Mouse (Mus musculus) intestine, embryonic 16.5 days (tissue): ENCODE results near the gene Gm11549. TPM values are rescaled to one million over a fixed set of nuclear protein-coding genes. Genes with fewer than 3 reads are reported as not detected.
A peak's percentile ranks its signal among the peaks of the same experiment; 100 is the strongest.

ENCODE experiments used
- ATAC-seq: fragments of 200-750 bp; cut with Nextera tagmentation; 2 replicates; pipeline ENCODE4 v1.8.0; 2017; ENCODE audit warnings: moderate TSS enrichment, moderate library complexity
- H3K27ac ChIP-seq: fragments of 300-500 bp; sonication (generic); 2 replicates; pipeline ENCODE4 v1.5.1; 2014; ENCODE audit warnings: mild to moderate bottlenecking, low read length
- H3K27me3 ChIP-seq: fragments of 300-500 bp; sonication (generic); replicated peaks from 2 replicates; pipeline ENCODE4 v1.6.1; 2014; ENCODE audit warnings: low read length, control low read depth, mixed read lengths; ENCODE audit not compliant: control insufficient read depth, insufficient read depth
- H3K36me3 ChIP-seq: fragments of 300-500 bp; sonication (generic); 2 replicates; pipeline ENCODE4 v1.6.1; 2014; ENCODE audit warnings: low read length, control low read depth; ENCODE audit not compliant: control insufficient read depth, insufficient read depth
- H3K4me1 ChIP-seq: fragments of 300-500 bp; sonication (generic); 2 replicates; pipeline ENCODE4 v1.6.1; 2014; ENCODE audit warnings: low read length, control low read depth, mixed read lengths; ENCODE audit not compliant: control insufficient read depth, insufficient read depth
- H3K4me2 ChIP-seq: fragments of 300-500 bp; sonication (generic); 2 replicates; pipeline ENCODE4 v1.6.1; 2014; ENCODE audit warnings: low read depth, low read length, control low read depth
- H3K4me3 ChIP-seq: fragments of 300-500 bp; sonication (generic); 2 replicates; pipeline ENCODE4 v1.5.1; 2014; ENCODE audit warnings: mild to moderate bottlenecking, low read length
- H3K9ac ChIP-seq: fragments of 300-500 bp; sonication (generic); 2 replicates; pipeline ENCODE4 v1.6.1; 2014; ENCODE audit warnings: low read depth, low read length
- H3K9me3 ChIP-seq: fragments of 300-500 bp; sonication (generic); 2 replicates; pipeline ENCODE4 v1.6.1; 2016; ENCODE audit warnings: low read length, control low read depth; ENCODE audit not compliant: control insufficient read depth
- WGBS: fragments of 180-500 bp; shearing (Covaris S2); extraction: QIAGEN DNeasy Blood & Tissue Kit; methylation state at CpG from one replicate; pipeline ENCODE4 v1.1.7; 2014; 5-methylcytosine and 5-hydroxymethylcytosine counted together
- polyA plus RNA-seq: library from polyadenylated mRNA; unstranded; fragments of >200 nt; fragmentation: Nextera tagmentation; extraction: Ambion mirVana; gene quantifications from 2 replicates; pipeline ENCODE4 v1.2.1, GENCODE M21; 2015

The Gm11549 gene
- polyA plus RNA-seq, 1 experiment from 2014 or later: 0.54 TPM

DNA sequence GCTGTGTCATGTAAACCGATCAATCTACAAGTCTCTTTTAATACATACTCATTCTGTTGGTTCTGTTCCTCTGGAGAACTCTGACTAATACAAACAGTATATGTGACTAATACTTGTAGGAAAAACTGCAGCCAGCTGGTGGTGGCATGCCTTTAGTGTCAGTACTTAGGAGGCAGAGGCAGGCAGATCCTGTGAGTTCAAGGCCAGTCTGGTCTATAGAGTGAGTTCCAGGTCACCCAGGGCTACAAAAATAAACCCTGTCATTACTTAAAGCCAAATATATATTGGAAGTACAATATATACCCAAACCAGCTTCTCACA, 32.1 kb downstream of the Gm11549 start:
- H3K4me3 ChIP-seq: no peak overlapping the region
- no peak overlapping the region for H3K27ac ChIP-seq
- H3K9ac ChIP-seq: no peak overlapping the region
- H3K9me3 ChIP-seq: no peaks in the 10 kb centered on the region
- H3K27me3 ChIP-seq: no peaks in the 10 kb centered on the region
- H3K4me2 ChIP-seq: no peak overlapping the region
- no peak for ATAC-seq
- no peaks in the 10 kb centered on the region for H3K4me1 ChIP-seq
- no peaks in the 10 kb centered on the region for H3K36me3 ChIP-seq
- WGBS: 93% methylated on average over 1 of the region's 1 CpGs

GRCm38 (mm10) chr3:36488899-36489589, 32.6 kb downstream of the Gm11549 start:
- H3K27ac ChIP-seq: no peak overlapping the region
- H3K9me3 ChIP-seq: no peaks in the 10 kb centered on the region
- H3K9ac ChIP-seq: no peak overlapping the region
- ATAC-seq: no peak
- no peaks in the 10 kb centered on the region for H3K4me1 ChIP-seq
- H3K4me2 ChIP-seq: no peak overlapping the region
- H3K36me3 ChIP-seq: no peaks in the 10 kb centered on the region
- no peaks in the 10 kb centered on the region for H3K27me3 ChIP-seq
- 88% methylated on average over 6 of the region's 6 CpGs for WGBS
- no peak overlapping the region for H3K4me3 ChIP-seq

DNA sequence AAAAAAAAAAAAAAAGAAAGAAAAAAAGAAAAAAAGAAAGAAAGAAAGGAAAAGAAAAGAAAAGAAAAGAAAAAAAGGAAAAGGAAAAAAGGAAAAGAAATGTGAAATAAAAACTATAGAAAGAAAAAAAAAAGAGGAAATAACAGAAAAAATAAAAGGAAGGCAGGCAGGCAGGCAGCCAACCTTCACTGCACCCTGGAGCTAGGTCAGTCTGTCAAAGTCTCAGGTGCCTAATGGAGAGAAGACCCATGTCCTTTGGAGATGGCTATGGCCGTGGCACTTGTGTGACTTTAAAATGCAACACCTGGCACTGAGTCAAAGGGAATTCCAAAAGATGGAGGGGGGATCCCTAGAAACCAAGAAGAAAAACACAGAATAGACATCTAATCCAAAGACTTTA, 33.2 kb downstream of the Gm11549 start:
- Histone ChIP-seq H3K9ac (no peak overlapping the region), H3K4me3 (no peak overlapping the region), H3K36me3 (no peaks in the 10 kb centered on the region), H3K27me3 (no peaks in the 10 kb centered on the region), H3K4me2 (no peak overlapping the region), H3K4me1 (no peaks in the 10 kb centered on the region; the same call in 1 of the 2 replicates), H3K27ac (no peak overlapping the region), H3K9me3 (no peaks in the 10 kb centered on the region)
- WGBS: 62% methylated on average over 1 of the region's 1 CpGs
- ATAC-seq: no peak

GRCm38 (mm10) chr3:36486881-36487280, 34.7 kb downstream of the Gm11549 start:
- no peaks in the 10 kb centered on the region for H3K36me3 ChIP-seq
- no peaks in the 10 kb centered on the region for H3K9me3 ChIP-seq
- H3K4me3 ChIP-seq: no peak overlapping the region
- H3K27ac ChIP-seq: no peak overlapping the region
- no peak overlapping the region for H3K4me2 ChIP-seq
- WGBS: 85% methylated on average over 6 of the region's 6 CpGs
- no peak overlapping the region for H3K9ac ChIP-seq
- peaks cover 10% of the 10 kb centered on the region for H3K4me1 ChIP-seq
- no peaks in the 10 kb centered on the region for H3K27me3 ChIP-seq
- no peak for ATAC-seq

DNA sequence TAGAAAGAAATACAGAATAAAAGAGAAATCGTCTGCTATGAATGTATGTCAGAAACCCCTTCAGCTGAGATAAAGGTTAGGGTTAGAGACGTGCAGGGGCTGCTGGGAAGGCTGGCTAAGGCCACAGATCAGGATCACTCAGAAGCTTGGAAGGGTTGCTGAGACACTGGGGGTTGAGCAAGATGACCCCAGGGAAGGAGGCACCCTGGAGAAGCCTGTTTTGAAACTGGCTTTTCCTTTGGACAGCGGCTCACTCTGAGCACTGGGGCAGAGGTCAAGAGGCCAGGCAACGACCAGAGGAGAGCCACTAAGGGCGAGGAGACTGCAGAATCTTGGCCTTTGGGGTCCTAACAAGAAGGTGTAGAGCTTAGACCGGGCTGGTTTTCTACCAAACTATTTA, 35.4 kb downstream of the Gm11549 start:
- no peaks in the 10 kb centered on the region for H3K27me3 ChIP-seq
- H3K4me3 ChIP-seq: no peak overlapping the region
- H3K4me1 ChIP-seq: peaks cover 14% of the 10 kb centered on the region
- H3K9ac ChIP-seq: no peak overlapping the region
- no peaks in the 10 kb centered on the region for H3K36me3 ChIP-seq
- ATAC-seq: no peak
- no peaks in the 10 kb centered on the region for H3K9me3 ChIP-seq
- no peak overlapping the region for H3K27ac ChIP-seq
- WGBS: 57% methylated on average over 6 of the region's 6 CpGs
- H3K4me2 ChIP-seq: no peak overlapping the region

DNA sequence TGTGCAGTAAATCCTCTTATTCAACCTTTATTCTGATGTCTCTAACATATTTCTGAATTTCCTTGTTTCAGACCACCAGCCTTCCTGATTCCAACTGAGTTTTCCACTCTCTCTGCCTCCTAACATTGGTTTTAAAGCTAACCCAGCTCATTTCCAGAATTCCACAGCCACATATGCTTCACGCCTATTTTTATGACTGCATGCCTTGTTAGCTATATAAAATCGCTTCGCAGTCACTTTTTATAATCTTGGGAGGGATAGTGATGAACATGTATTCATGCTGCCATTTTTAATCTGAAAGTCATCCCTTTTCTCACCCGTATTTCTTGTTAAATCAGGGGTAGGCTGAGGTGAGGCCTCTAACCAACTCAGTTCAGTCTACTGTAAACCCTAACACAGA, 37.3 kb downstream of the Gm11549 start:
- no peak for ATAC-seq
- Histone ChIP-seq H3K4me3 (no peak overlapping the region), H3K27ac (no peak overlapping the region), H3K36me3 (no peaks in the 10 kb centered on the region), H3K9ac (no peak overlapping the region), H3K4me2 (no peak overlapping the region), H3K9me3 (no peaks in the 10 kb centered on the region), H3K4me1 (peaks cover 19% of the 10 kb centered on the region), H3K27me3 (no peaks in the 10 kb centered on the region)
- 76% methylated on average over 4 of the region's 4 CpGs for WGBS

DNA sequence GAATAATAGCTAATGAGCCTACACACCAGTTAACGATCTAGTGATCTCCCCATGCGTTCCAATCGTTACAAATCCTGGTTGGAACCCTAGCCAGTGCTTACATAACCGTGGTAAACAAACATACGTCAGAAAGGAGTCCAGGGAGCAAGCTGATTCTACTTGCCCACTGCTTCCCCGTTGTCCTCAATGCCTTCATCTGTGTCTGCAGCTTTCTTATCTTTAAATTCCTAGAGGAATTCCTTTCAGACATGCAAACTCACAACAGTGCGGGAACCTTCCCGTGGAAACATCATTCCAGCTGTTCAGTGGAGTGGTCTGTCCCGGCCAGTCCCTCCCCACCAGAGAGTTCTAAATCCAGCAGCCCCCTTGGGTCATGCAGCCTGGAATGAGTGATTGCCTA, 38.7 kb downstream of the Gm11549 start:
- Histone ChIP-seq H3K4me2 (peak overlapping the region; percentile 13), H3K36me3 (no peaks in the 10 kb centered on the region), H3K4me3 (no peak overlapping the region), H3K27me3 (no peaks in the 10 kb centered on the region), H3K9me3 (no peaks in the 10 kb centered on the region), H3K9ac (no peak overlapping the region), H3K27ac (no peak overlapping the region), H3K4me1 (peaks cover 19% of the 10 kb centered on the region)
- WGBS: 22% methylated on average over 9 of the region's 9 CpGs
- ATAC-seq: no peak

GRCm38 (mm10) chr3:36481776-36482193, 39.8 kb downstream of the Gm11549 start:
- Histone ChIP-seq H3K4me2 (peak overlapping the region; percentile 30), H3K27me3 (no peaks in the 10 kb centered on the region), H3K9me3 (no peaks in the 10 kb centered on the region), H3K4me3 (no peak overlapping the region), H3K4me1 (peaks cover 20% of the 10 kb centered on the region), H3K9ac (peak overlapping the region; percentile 59; the same call in 1 of the 2 replicates), H3K36me3 (no peaks in the 10 kb centered on the region), H3K27ac (peak overlapping the region; percentile 95)
- ATAC-seq: peak; percentile 86
- WGBS: 13% methylated on average over 11 of the region's 11 CpGs

GRCm38 (mm10) chr3:36480486-36480885, 41.1 kb downstream of the Gm11549 start:
- no peak overlapping the region for H3K9ac ChIP-seq
- 71% methylated on average over 2 of the region's 2 CpGs for WGBS

DNA sequence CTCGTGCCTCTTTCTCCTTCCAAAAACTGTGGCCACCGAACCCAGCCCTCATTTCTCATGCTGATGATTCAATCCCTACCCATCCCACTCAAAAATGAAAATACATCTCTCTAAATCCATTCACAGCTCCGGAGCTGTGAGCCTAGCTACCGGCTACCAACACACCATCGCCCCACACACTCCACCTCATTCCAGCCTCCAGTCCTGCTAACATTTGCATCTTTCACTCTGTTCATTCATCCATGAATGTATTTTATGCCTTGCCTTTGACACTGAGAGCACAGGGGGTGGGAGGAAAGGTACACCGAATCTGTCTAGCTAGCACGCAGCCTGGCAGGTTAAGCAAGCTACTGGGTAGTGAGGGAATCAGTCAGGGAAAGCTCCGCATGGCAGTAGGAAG, 42.8 kb downstream of the Gm11549 start:
- Histone ChIP-seq H3K4me1 (peaks cover 24% of the 10 kb centered on the region), H3K27me3 (no peaks in the 10 kb centered on the region), H3K4me2 (no peak overlapping the region), H3K27ac (no peak overlapping the region), H3K36me3 (no peaks in the 10 kb centered on the region), H3K9me3 (no peaks in the 10 kb centered on the region), H3K9ac (no peak overlapping the region), H3K4me3 (no peak overlapping the region)
- WGBS: 91% methylated on average over 8 of the region's 8 CpGs
- ATAC-seq: no peak

More at GRCm38 (mm10) chr3:36480486-36480885, 41.1 kb downstream of the Gm11549 start:
- H3K4me3 ChIP-seq: no peak overlapping the region
- no peaks in the 10 kb centered on the region for H3K9me3 ChIP-seq
- H3K27me3 ChIP-seq: no peaks in the 10 kb centered on the region
- no peaks in the 10 kb centered on the region for H3K36me3 ChIP-seq
- no peak for ATAC-seq
- H3K4me2 ChIP-seq: no peak overlapping the region
- peaks cover 24% of the 10 kb centered on the region for H3K4me1 ChIP-seq
- no peak overlapping the region for H3K27ac ChIP-seq
